ENCODE assay signal across 8 mouse cellular contexts in genomic region chr7:132813416-132814088, GRCm38 (mm10). TPM values are rescaled to one million over a fixed set of nuclear protein-coding genes. Genes with fewer than 3 reads are reported as not detected.
DNase-seq lines count a peak whose midpoint lies in the region; ATAC-seq lines count a peak whose summit lies in the region.

Fam53b (minus strand) TSS chr7:132813886.

- H3K9me3 ChIP-seq in forebrain, embryonic 16.5 days (ENCODE audit: control insufficient read depth, low read length): no peaks in the 10 kb centered on the region

- peak within 1 kb of the TSS; percentile 90 for H3K9ac ChIP-seq in forebrain, embryonic 16.5 days (replicated peaks; ENCODE audit: low read depth, low read length)

- ATAC-seq in forebrain, embryonic 16.5 days: peak; percentile 49

- no peaks in the 10 kb centered on the region for H3K36me3 ChIP-seq in forebrain, embryonic 16.5 days (ENCODE audit: control insufficient read depth, insufficient read depth)

- peaks cover 42% of the 10 kb centered on the region for H3K4me1 ChIP-seq in forebrain, embryonic 16.5 days (replicated peaks; ENCODE audit: control insufficient read depth, insufficient read depth, low read length)

- H3K27me3 ChIP-seq in forebrain, embryonic 16.5 days (replicated peaks; ENCODE audit: control insufficient read depth, insufficient read depth, low read length): no peaks in the 10 kb centered on the region

- peak within 1 kb of the TSS; percentile 90 for H3K27ac ChIP-seq in forebrain, embryonic 16.5 days (ENCODE audit: low read length)

- peak within 1 kb of the TSS; percentile 82 for H3K4me3 ChIP-seq in forebrain, embryonic 16.5 days (replicated peaks; ENCODE audit: low read length)

- peak within 1 kb of the TSS; percentile 85 for H3K4me2 ChIP-seq in forebrain, embryonic 16.5 days (ENCODE audit: low read length)

- WGBS in forebrain, embryonic 16.5 days: under 1% methylated on average over 83 of the region's 85 CpGs

- DNase-seq in MN1 (ENCODE audit: low spot score): peak; percentile 70
- peak; percentile 81 to 89 for DNase-seq in cerebellum, adult 18-20 months
- peak; percentile 79 for DNase-seq in heart, postnatal 4 days
- peak; percentile 68 to 78 for DNase-seq in layer of hippocampus, postnatal 10 days (ENCODE audit: low spot score in 2 of 2)
- peak; percentile 74 for DNase-seq in lung, postnatal 14 days
- DNase-seq in retina, postnatal 1 day: peak; percentile 85
- DNase-seq in urinary bladder, adult 2 months (ENCODE audit: low spot score): peak; percentile 67

RNA-seq across cellular contexts. Expression of gene Fam53b, which starts in this region (rescaled TPM):
- 27.3 and 29.2 TPM in 2 replicates for polyA plus RNA-seq in forebrain, embryonic 16.5 days (2015; fragmentation: Nextera tagmentation; extraction: Ambion mirVana)
- total RNA-seq in heart, postnatal 4 days (2021): 10 to 100 TPM; 29.6 to 38.3 TPM
- total RNA-seq in layer of hippocampus, postnatal 10 days (2021): 10 to 100 TPM; 17.1 to 17.2 TPM
- 11.2 and 15.8 TPM in 2 replicates for polyA plus RNA-seq in urinary bladder, adult 2 months (2012; rRNA removed)

Comparison
In these comparisons a context has a peak if more than half of its experiments do, and no peak if none do; other contexts are left out.
1. Peak in every context shown above with its lines: DNase-seq, ATAC-seq, H3K4me3 ChIP-seq and H3K27ac ChIP-seq.